Mouse (Mus musculus) ES-E14 (cell line): ENCODE data around the gene Cetn2.

Source experiments
- HCFC1 ChIP-seq: IDR thresholded peaks from 2 replicates; pipeline ENCODE4 v1.6.1; 2012; ENCODE audit warnings: low read length, inconsistent platforms, borderline replicate concordance; ENCODE audit not compliant: insufficient read depth
- ZC3H11A ChIP-seq: IDR thresholded peaks from 2 replicates; pipeline ENCODE4 v1.6.1; 2012; ENCODE audit warnings: low read depth, mild to moderate bottlenecking, inconsistent platforms, low read length, borderline replicate concordance

- TF ChIP-seq ZC3H11A (no peak), HCFC1 (no peak)
Observed at GRCm38 (mm10) chrX:72962743-72963142, 44.5 kb upstream of the Cetn2 start.
